Mouse (Mus musculus) brain, embryonic 14.5 days (tissue): Measurements from ENCODE around the gene Nde1.

Experiments used
- CTCF ChIP-seq: fragments of 200-500 bp; IDR thresholded peaks from 2 replicates; pipeline ENCODE4 v1.5.1; 2012; ENCODE audit warnings: inconsistent platforms, mild to moderate bottlenecking, moderate library complexity, borderline replicate concordance; ENCODE audit not compliant: insufficient read depth, insufficient read length; ENCODE audit errors: extremely low read depth
- POLR2A ChIP-seq: fragments of 200-500 bp; IDR thresholded peaks from 2 replicates; pipeline ENCODE4 v1.6.1; 2012; ENCODE audit warnings: mild to moderate bottlenecking, inconsistent platforms, borderline replicate concordance; ENCODE audit not compliant: poor library complexity, insufficient read depth, insufficient read length, severe bottlenecking; ENCODE audit errors: extremely low read depth

DNA sequence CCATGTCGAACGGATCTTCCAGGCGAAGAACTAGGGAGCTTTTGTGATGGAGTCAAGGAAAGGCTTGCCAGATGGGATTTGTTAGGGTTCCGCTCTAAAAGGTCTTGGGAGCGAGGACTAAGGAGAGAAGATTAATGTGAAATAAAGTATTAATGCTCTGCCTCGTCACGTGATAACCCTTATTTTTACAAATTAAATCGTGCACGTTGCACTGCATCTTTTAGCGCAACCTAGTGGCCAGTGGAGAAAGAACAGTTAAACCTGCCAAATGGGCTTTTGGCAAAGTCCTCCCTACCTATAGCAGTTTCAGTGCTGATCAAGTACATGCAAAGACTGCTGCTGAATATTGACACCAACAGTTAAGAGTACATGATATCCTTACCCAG, 3.3 kb upstream of the Nde1 start:
- peak; percentile 73; the same call in 1 of the 2 replicates for TF ChIP-seq CTCF
- no peak for TF ChIP-seq POLR2A
